Mouse (Mus musculus): ENCODE data around the gene Corin. TPM values are rescaled to one million over a fixed set of nuclear protein-coding genes. Genes with fewer than 3 reads are reported as not detected.

Corin gene
- 4.0 and 4.5 TPM in 2 replicates for polyA plus RNA-seq (2015; fragmentation: Nextera tagmentation; extraction: Ambion mirVana)

DNA sequence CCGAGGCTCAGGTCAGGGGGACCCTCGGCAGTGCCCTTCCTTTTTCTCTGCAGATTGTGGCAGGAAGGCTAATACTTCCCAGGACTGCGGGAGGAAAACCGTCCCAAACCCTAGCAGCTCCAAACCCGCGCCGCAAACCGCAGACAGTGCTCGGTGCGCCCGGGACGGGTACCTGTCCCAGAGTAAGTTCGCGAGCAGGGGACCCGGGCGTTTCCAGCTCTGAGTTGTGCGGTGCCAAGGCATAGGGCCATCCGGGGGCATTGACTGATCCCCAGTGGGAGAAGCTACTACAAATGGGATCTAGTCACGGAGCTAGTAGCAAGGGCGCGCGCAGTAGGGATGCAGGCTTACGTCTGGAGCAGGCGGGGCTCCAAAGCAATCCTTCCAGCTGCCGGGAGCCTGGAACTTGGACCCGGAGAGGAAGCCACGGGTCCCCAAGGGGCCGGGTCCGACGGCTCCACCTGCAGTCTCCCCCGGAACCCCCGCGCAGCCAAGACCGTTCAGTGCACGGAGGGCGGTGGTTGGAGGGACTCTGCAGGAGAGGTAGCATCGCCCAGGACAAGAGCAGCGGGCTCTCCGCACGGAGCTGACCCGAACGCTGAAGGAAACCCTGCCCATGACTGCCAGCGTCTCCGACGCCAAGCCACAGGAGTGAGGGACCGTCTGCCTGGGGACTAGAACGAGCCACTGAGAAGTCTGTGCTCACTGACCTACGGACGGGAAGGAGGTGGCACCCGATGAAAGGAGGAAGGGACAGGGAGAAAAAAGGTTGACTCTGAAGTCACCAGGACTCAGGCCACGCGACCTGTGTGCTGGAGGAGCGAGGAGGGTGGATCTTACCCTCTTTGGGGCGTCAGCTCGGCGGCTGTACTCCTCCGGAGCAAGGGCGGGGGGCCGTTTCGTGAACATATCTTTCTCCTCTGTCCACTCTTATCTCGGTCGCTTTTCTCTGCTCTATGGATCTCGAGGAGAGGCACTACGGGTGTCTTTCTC is at the start of gene Corin:
Corin (minus strand) TSS at position 943 of the 993 bp plus-strand sequence.
- peak within 1 kb of the TSS; percentile 47 for H3K4me3 ChIP-seq
- H3K36me3 ChIP-seq: no peaks in the 10 kb centered on the region
- H3K27ac ChIP-seq: no peak within 1 kb of the TSS
- H3K4me2 ChIP-seq (replicated peaks): peak within 1 kb of the TSS; percentile 78
- H3K27me3 ChIP-seq: peaks cover 68% of the 10 kb centered on the region
- ATAC-seq (ENCODE audit: low FRiP score, low read depth): peak; percentile 37
- peaks cover 15% of the 10 kb centered on the region for H3K4me1 ChIP-seq
- peak within 1 kb of the TSS; percentile 63 for H3K9ac ChIP-seq
- no peaks in the 10 kb centered on the region for H3K9me3 ChIP-seq
- WGBS: 2% methylated on average over 64 of the region's 64 CpGs

DNA sequence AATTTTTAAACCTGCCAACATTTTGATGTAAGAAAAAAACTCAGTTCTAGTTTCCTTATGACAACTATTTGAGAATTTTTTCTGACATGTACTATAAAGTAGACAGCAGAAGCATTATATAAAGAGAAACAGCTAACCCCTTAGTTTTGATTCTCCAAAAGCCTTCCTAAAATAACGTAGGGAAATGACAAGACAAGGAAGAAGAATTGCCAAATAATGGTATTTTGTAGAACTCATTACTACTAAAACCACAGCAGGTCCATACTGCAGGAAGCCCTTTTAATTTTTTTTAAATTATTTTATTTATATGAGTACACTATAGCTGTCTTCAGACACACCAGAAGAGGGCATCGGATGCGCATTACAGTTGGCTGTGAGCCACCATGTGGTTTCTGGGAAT is 46.9 kb upstream of the Corin start:
- Histone ChIP-seq H3K27me3 (no peaks in the 10 kb centered on the region), H3K4me3 (no peak overlapping the region), H3K9me3 (no peaks in the 10 kb centered on the region), H3K36me3 (peaks cover 32% of the 10 kb centered on the region), H3K4me2 (replicated peaks) (no peak overlapping the region), H3K27ac (no peak overlapping the region), H3K4me1 (no peaks in the 10 kb centered on the region), H3K9ac (no peak overlapping the region)
- WGBS: 90% methylated on average over 3 of the region's 3 CpGs
- ATAC-seq (ENCODE audit: low FRiP score, low read depth): no peak

DNA sequence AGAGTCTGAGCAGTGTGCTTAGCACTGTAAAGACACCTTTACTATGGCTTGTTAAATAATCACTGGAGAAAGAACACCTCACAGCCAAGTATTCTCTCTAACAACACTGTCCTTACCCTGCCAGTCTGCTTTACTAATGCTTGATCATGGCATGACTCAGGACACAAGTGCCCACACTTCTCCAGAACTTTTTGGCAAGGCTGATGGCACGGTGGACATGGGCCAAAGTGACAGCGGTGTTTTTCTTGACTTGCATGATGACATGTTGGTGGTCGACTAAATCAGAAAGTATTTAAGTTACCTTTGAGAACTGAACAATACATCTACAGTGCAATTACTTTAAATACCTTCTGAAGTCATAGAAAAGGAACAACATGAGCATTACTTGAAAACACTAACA is 24.6 kb upstream of the Corin start:
- ATAC-seq (ENCODE audit: low FRiP score, low read depth): no peak
- no peak overlapping the region for H3K9ac ChIP-seq
- no peak overlapping the region for H3K27ac ChIP-seq
- H3K4me2 ChIP-seq (replicated peaks): no peak overlapping the region
- no peaks in the 10 kb centered on the region for H3K9me3 ChIP-seq
- H3K4me3 ChIP-seq: no peak overlapping the region
- no peaks in the 10 kb centered on the region for H3K4me1 ChIP-seq
- WGBS: 93% methylated on average over 3 of the region's 3 CpGs
- no peaks in the 10 kb centered on the region for H3K27me3 ChIP-seq
- H3K36me3 ChIP-seq: peaks cover 50% of the 10 kb centered on the region

DNA sequence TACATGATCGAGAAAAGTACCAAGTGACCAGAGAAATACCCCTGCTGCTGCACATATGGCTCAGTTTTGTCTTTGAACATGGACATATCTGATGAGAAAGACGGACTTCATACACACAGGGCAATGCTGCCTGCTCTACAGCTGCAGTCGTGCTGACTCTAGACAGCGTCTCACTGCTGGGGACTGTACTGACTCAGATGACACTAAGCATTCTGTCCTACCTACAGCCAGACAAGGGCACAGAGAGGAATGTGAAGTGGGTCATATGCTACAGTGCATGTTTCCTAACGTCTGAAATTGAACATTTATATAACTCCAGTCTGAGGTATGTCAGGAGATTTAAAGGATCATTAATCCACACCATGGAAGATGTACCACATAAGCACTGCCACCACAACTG is 9.5 kb upstream of the Corin start:
- no peaks in the 10 kb centered on the region for H3K9me3 ChIP-seq
- H3K27me3 ChIP-seq: no peaks in the 10 kb centered on the region
- 87% methylated on average over 5 of the region's 5 CpGs for WGBS
- no peak for ATAC-seq (ENCODE audit: low FRiP score, low read depth)
- no peak overlapping the region for H3K4me3 ChIP-seq
- H3K4me1 ChIP-seq: no peaks in the 10 kb centered on the region
- H3K27ac ChIP-seq: no peak overlapping the region
- no peak overlapping the region for H3K4me2 ChIP-seq (replicated peaks)
- no peak overlapping the region for H3K9ac ChIP-seq
- H3K36me3 ChIP-seq: peaks cover 42% of the 10 kb centered on the region

DNA sequence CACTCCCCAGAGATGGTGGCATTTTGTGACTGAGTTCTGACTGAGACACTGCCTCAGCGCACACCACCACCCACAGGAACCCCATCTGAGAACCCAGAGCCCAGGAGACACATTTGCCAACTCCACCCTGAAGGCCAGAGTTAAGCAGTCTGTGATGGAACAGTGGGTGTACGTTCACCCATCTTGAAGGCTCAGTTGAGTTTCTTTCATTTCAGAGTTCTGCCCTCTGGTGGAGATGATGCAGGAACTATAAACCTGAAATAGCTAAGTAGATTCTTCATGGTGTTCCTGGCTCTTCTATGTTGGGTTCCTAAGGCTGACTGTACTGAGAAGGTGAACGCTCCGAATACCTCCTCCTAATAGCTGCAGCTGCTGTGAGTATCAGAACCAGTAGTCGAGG is 1.5 kb upstream of the Corin start:
- H3K27ac ChIP-seq: no peak overlapping the region
- WGBS: 75% methylated on average over 5 of the region's 5 CpGs
- H3K9me3 ChIP-seq: no peaks in the 10 kb centered on the region
- H3K9ac ChIP-seq: no peak overlapping the region
- ATAC-seq (ENCODE audit: low FRiP score, low read depth): 0 out of 2 replicates have a peak, but pooled peaks have one; percentile 41
- no peak overlapping the region for H3K4me3 ChIP-seq
- no peaks in the 10 kb centered on the region for H3K36me3 ChIP-seq
- peaks cover 15% of the 10 kb centered on the region for H3K4me1 ChIP-seq
- H3K4me2 ChIP-seq (replicated peaks): no peak overlapping the region
- peaks cover 50% of the 10 kb centered on the region for H3K27me3 ChIP-seq

DNA sequence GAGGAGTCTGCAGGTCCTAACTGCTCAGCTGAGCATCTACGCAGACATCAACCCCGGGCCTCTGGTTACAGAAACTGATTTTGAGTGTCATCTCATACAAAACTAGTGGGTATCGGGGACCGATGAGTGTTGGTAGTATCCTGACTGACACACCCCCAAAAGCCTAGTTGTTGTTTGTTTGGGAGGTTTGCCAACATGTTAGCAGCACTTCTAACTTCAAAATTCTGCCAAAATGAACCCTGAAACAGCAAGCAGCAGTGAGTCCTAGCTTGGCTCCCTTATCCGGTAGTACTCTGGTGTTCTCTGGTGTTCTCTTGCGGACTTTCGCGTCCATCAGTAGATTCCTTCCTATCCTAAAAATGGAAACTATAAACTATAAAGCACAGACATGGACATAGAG is 1.5 kb downstream of the Corin start:
- ATAC-seq (ENCODE audit: low FRiP score, low read depth): no peak
- no peaks in the 10 kb centered on the region for H3K9me3 ChIP-seq
- H3K9ac ChIP-seq: 0 out of 2 replicates have a peak overlapping the region, but pooled peaks have one; percentile 63
- H3K4me2 ChIP-seq (replicated peaks): peak overlapping the region; percentile 78
- no peak overlapping the region for H3K27ac ChIP-seq
- peaks cover 15% of the 10 kb centered on the region for H3K4me1 ChIP-seq
- H3K36me3 ChIP-seq: no peaks in the 10 kb centered on the region
- peaks cover 78% of the 10 kb centered on the region for H3K27me3 ChIP-seq
- H3K4me3 ChIP-seq: peak overlapping the region; percentile 47; the same call in 1 of the 2 replicates
- WGBS: 56% methylated on average over 8 of the region's 8 CpGs

DNA sequence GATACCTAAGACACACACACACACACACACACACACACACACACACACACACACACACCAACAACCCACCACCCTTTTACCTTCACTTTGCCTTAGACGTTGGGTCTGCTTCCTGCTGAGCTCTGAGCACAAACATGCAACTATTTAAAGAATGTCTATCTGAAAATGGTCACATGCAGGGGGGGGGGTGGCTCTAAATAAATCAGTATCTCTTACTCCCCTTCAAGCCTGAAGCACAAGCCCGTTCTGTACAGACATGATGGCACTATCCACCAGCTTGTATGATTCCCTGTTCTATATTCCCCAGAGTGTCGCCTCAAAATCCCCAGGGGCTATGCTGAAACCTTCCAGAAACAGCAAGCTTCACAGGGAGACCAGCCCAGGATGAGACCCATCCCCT is 2.5 kb downstream of the Corin start:
- WGBS: 48% methylated on average over 3 of the region's 3 CpGs
- peaks cover 81% of the 10 kb centered on the region for H3K27me3 ChIP-seq
- H3K4me2 ChIP-seq (replicated peaks): no peak overlapping the region

DNA sequence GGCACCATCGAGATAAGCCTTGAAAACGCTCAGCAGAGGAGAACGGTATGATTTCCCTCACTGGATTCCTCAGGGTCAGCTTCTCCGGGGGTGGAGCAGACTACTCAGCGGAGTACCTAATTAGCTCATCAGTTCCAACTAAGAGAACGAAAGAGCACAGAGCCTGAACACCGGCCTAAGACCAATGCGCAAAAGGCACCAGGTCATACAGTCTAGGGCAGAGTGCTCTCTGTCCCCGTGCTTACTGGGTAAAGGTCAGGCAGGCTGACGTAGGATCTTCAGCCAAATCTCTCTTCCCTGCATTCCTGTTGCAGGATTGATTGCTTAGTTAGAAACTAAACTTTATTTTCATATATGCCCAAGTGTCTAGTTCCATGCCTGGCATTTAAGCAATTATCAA is 6.0 kb downstream of the Corin start:
- ATAC-seq (ENCODE audit: low FRiP score, low read depth): no peak
- Histone ChIP-seq H3K36me3 (no peaks in the 10 kb centered on the region), H3K27ac (no peak overlapping the region), H3K9me3 (no peaks in the 10 kb centered on the region), H3K27me3 (peaks cover 61% of the 10 kb centered on the region), H3K4me2 (replicated peaks) (no peak overlapping the region), H3K4me3 (no peak overlapping the region), H3K9ac (no peak overlapping the region), H3K4me1 (peaks cover 22% of the 10 kb centered on the region)
- 74% methylated on average over 10 of the region's 10 CpGs for WGBS

More for the DNA sequence above, 2.5 kb downstream of the Corin start:
- H3K4me3 ChIP-seq: no peak overlapping the region
- ATAC-seq (ENCODE audit: low FRiP score, low read depth): no peak
- no peaks in the 10 kb centered on the region for H3K9me3 ChIP-seq
- no peaks in the 10 kb centered on the region for H3K36me3 ChIP-seq
- peaks cover 23% of the 10 kb centered on the region for H3K4me1 ChIP-seq
- no peak overlapping the region for H3K27ac ChIP-seq
- no peak overlapping the region for H3K9ac ChIP-seq

DNA sequence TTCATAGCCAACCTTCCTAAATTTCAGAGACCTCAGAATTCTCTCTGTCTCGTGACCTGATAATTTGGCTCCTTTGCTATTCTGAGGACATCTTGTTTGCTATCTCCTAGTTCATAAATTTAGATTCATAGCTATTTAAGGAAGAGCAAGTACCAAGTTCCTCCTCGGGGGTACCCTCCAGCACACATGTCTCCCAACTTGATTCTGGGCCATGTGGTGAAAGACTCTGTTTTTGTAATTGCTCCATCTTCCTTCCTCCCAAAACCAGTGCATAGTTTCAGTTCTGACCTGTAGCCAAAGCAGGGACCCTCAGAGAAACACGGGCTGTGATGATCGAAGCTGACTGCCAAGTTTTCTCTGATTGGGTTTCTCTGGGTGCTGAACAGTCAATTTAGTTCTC is 7.5 kb downstream of the Corin start:
- 70% methylated on average over 4 of the region's 4 CpGs for WGBS
- Histone ChIP-seq H3K27me3 (peaks cover 48% of the 10 kb centered on the region), H3K4me3 (no peak overlapping the region), H3K36me3 (no peaks in the 10 kb centered on the region), H3K27ac (no peak overlapping the region), H3K9me3 (no peaks in the 10 kb centered on the region), H3K4me1 (peaks cover 18% of the 10 kb centered on the region), H3K9ac (no peak overlapping the region), H3K4me2 (replicated peaks) (no peak overlapping the region)
- no peak for ATAC-seq (ENCODE audit: low FRiP score, low read depth)

DNA sequence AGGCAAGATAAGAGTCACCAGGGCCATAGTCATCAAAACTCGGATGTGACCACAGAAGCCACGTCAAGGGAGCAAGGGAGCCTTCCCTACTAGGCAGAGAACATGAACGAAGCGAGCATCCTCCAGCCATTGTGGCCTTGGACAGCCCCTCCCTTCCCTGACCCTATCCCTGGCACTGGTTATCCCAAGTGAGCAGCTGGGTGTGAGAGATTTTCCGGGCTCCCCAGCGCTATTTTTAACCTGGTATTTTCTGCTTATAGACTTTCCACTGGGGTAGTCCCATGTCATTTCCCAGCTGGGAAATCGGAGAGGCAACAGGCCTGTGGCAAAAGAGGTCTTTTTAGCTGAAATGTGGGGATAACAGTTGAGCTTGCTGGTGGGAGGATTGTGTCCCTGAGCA is 10.4 kb downstream of the Corin start:
- Histone ChIP-seq H3K4me2 (replicated peaks) (no peak overlapping the region), H3K36me3 (no peaks in the 10 kb centered on the region), H3K9ac (no peak overlapping the region), H3K4me1 (peaks cover 18% of the 10 kb centered on the region), H3K4me3 (no peak overlapping the region), H3K27ac (no peak overlapping the region), H3K9me3 (no peaks in the 10 kb centered on the region), H3K27me3 (peaks cover 25% of the 10 kb centered on the region; the same call in 1 of the 2 replicates)
- WGBS: 81% methylated on average over 7 of the region's 7 CpGs
- no peak for ATAC-seq (ENCODE audit: low FRiP score, low read depth)

DNA sequence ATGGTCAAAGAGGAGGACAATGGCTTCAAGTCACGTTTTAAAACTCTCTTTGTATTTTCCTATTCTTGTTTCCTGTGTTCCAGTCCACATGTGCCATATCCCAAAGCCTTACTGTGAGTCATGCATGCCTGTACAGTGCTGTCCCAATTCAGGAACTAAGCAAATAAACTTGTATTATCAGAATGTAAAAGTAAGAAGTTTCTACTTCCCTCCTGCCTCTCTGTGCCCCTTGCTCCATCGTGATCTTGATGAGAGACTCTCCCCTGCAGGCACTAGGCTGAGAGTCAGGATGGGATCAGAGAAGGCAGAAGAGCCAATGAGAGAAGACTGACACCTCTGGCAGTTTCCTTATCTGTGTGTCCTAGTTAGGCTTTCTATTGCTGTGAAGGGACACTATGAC is 13.0 kb downstream of the Corin start:
- WGBS: 51% methylated on average over 2 of the region's 2 CpGs

DNA sequence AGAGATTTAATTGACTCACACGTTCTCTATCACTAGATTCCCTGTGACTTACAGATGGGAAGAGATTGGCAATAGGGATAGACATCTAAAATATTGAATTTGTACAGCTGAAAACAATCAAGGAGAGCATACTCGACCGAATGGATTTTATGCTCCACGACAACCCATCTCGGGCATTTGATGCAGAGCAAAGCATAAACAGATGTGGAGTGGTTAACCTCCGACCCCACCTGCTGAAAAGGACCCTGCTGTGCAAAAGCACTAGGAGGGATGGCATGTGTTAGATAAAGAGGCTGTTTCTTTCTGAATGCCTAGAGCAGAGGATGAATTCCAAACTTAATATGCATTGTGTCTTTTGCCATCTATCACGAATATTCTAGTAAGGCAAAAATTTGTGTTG is 23.8 kb downstream of the Corin start:
- H3K4me2 ChIP-seq (replicated peaks): no peak overlapping the region
- no peak for ATAC-seq (ENCODE audit: low FRiP score, low read depth)
- H3K4me1 ChIP-seq: no peaks in the 10 kb centered on the region
- 14% methylated on average over 7 of the region's 7 CpGs for WGBS
- H3K9ac ChIP-seq: no peak overlapping the region
- no peaks in the 10 kb centered on the region for H3K27me3 ChIP-seq
- H3K4me3 ChIP-seq: no peak overlapping the region
- H3K27ac ChIP-seq: no peak overlapping the region
- H3K36me3 ChIP-seq: no peaks in the 10 kb centered on the region
- no peaks in the 10 kb centered on the region for H3K9me3 ChIP-seq

More for the DNA sequence above, 13.0 kb downstream of the Corin start:
- ATAC-seq (ENCODE audit: low FRiP score, low read depth): no peak
- H3K9ac ChIP-seq: no peak overlapping the region
- H3K9me3 ChIP-seq: no peaks in the 10 kb centered on the region
- H3K4me1 ChIP-seq: peaks cover 5% of the 10 kb centered on the region; the same call in 1 of the 2 replicates
- H3K4me3 ChIP-seq: no peak overlapping the region
- peaks cover 12% of the 10 kb centered on the region; the same call in 1 of the 2 replicates for H3K27me3 ChIP-seq
- H3K27ac ChIP-seq: no peak overlapping the region
- H3K4me2 ChIP-seq (replicated peaks): no peak overlapping the region
- H3K36me3 ChIP-seq: no peaks in the 10 kb centered on the region
